14 mouse cellular contexts compared by ENCODE assay signal in the genomic region with DNA sequence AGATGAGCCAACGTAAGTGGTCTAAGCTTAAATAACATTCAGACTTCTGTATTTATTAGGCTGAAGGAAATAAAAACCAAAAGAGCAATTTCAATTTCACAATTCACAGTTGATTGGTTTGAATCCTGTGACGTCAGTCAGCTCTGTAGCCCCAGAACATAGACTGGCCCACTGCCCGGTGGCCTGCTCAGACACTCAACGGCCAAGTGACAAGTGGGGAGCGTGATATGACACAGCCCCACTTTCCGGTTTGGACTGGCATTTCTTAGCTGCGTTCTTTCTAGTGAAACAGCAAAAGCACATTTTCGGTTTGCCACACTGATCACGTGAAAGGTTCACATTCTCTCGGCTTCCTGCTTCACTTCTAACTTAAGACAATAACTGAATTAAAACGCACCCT. TPM values are rescaled to one million over a fixed set of nuclear protein-coding genes. Genes with fewer than 3 reads are reported as not detected.
DNase-seq lines count a peak whose midpoint lies in the region; ATAC-seq and TF ChIP-seq lines count a peak whose summit lies in the region.
"Had no signal": no experiment of that assay in that cellular context is flagged by ENCODE, and none has a peak within 500 bp of the region (broad histone marks: within the 10 kb centered on the region; RNA-seq: fewer than 3 reads in every experiment).

No protein-coding gene starts in this region.

- DNase-seq in adrenal gland, postnatal 14 days = peak; percentile 25
- DNase-seq in adrenal gland, postnatal 4 days (ENCODE audit: low spot score in 2 of 2) = no peak
- DNase-seq in liver, adult 2 months (ENCODE audit: extremely low read depth, low read depth, low spot score) = peak; percentile 4
- DNase-seq in liver = no peak
- peak; percentile 35 to 71 for DNase-seq in kidney, postnatal 25 days
- DNase-seq in natural killer cell, adult 2 months (ENCODE audit: low spot score in 2 of 2) = peak; percentile 2 to 9
- no peak for DNase-seq in embryo, embryonic 11 days
- DNase-seq: cerebellum, adult 9-10 months; gastrocnemius, postnatal 14 days had no signal

- no peak overlapping the region for H3K4me3 ChIP-seq in liver, adult 2 months (ENCODE audit: insufficient read depth, low read depth, low read length)
- no peak overlapping the region for H3K4me3 ChIP-seq in midbrain, embryonic 16.5 days (ENCODE audit: low read depth, low read length)
- H3K4me3 ChIP-seq: erythroblast, embryonic 14.5 days; left cerebral cortex, adult 2 months; liver, embryonic 15.5 days; myocyte had no signal

- no peaks in the 10 kb centered on the region; the same call in 1 of the 2 replicates for H3K36me3 ChIP-seq in liver, adult 2 months (ENCODE audit: control insufficient read depth, insufficient read depth, low read length)
- H3K36me3 ChIP-seq in midbrain, embryonic 16.5 days (ENCODE audit: control insufficient read depth, insufficient read depth, low read length) = 0 out of 2 replicates have a peak, but pooled peaks cover 2% of the 10 kb centered on the region
- H3K36me3 ChIP-seq: liver, embryonic 15.5 days had no signal

- no peak overlapping the region for H3K27ac ChIP-seq in liver, adult 2 months (replicated peaks; ENCODE audit: insufficient read depth, low read depth, low read length)
- H3K27ac ChIP-seq in midbrain, embryonic 16.5 days (ENCODE audit: low read length) = no peak overlapping the region
- H3K27ac ChIP-seq: left cerebral cortex, adult 2 months; liver, embryonic 15.5 days had no signal

- no peaks in the 10 kb centered on the region for H3K79me2 ChIP-seq in liver, adult 2 months (ENCODE audit: control insufficient read depth, insufficient read depth, low read length)

- TF ChIP-seq CTCF in liver, adult 2 months (IDR thresholded peaks at IDR 0.05; ENCODE audit: low read depth, low read length) = no peak

- H3K4me1 ChIP-seq in liver, adult 2 months (ENCODE audit: control insufficient read depth, insufficient read depth, low read length) = no peaks in the 10 kb centered on the region
- no peaks in the 10 kb centered on the region; the same call in 1 of the 2 replicates for H3K4me1 ChIP-seq in midbrain, embryonic 16.5 days (ENCODE audit: control insufficient read depth, insufficient read depth, low read length)
- H3K4me1 ChIP-seq: liver, embryonic 15.5 days had no signal

- TF ChIP-seq POLR2A in liver, adult 2 months (IDR thresholded peaks at IDR 0.05; ENCODE audit: extremely low read depth, insufficient read depth, low read length) = no peak

- no peak overlapping the region for H3K4me2 ChIP-seq in midbrain, embryonic 16.5 days (ENCODE audit: low read length)
- H3K4me2 ChIP-seq: liver, embryonic 15.5 days had no signal

- H3K9ac ChIP-seq in liver, adult 2 months (ENCODE audit: low read depth, low read length) = no peak overlapping the region
- H3K9ac ChIP-seq in midbrain, embryonic 16.5 days (ENCODE audit: low read depth, low read length) = no peak overlapping the region
- H3K9ac ChIP-seq: liver, embryonic 15.5 days had no signal

- ATAC-seq in midbrain, embryonic 16.5 days = no peak

- 87% methylated on average over 11 of the region's 11 CpGs for WGBS in liver, adult 2 months
- WGBS in midbrain, embryonic 16.5 days = 87% methylated on average over 11 of the region's 11 CpGs

- H3K9me3 ChIP-seq in midbrain, embryonic 16.5 days (replicated peaks; ENCODE audit: control insufficient read depth, low read length, poor library complexity, severe bottlenecking) = no peaks in the 10 kb centered on the region
- H3K9me3 ChIP-seq: liver, embryonic 15.5 days had no signal

- no peaks in the 10 kb centered on the region for H3K27me3 ChIP-seq in liver, adult 2 months (ENCODE audit: control insufficient read depth, insufficient read depth, low read length)
- no peaks in the 10 kb centered on the region for H3K27me3 ChIP-seq in midbrain, embryonic 16.5 days (ENCODE audit: control insufficient read depth, insufficient read depth, low read depth, low read length)
- H3K27me3 ChIP-seq: liver, embryonic 15.5 days had no signal

RNA-seq across cellular contexts. Expression of a gene that starts 30.9 kb away (rescaled TPM):
- total RNA-seq in adrenal gland, postnatal 14 days (2021) = 15.9 and 16.7 TPM in 2 replicates
- 10 to 100 TPM; 20.2 to 23.7 TPM for total RNA-seq in adrenal gland, postnatal 4 days (2021)
- total RNA-seq in liver, adult 2 months (2014; rRNA removed) = 1.2 and 1.7 TPM in 2 replicates
- polyA plus RNA-seq in liver, adult 2 months (2012; rRNA removed) = 2.6 and 2.8 TPM in 2 replicates
- polyA plus RNA-seq in midbrain, embryonic 16.5 days (2015; fragmentation: Nextera tagmentation; extraction: Ambion mirVana) = 6.3 and 6.5 TPM in 2 replicates

Comparison
In these comparisons a context has a peak if more than half of its experiments do, and no peak if none do; other contexts are left out.
1. DNase-seq: peak in adrenal gland, postnatal 14 days (single experiment), liver, adult 2 months (single experiment), kidney, postnatal 25 days (2 of 2) and natural killer cell, adult 2 months (2 of 2); none in adrenal gland, postnatal 4 days (0 of 2), liver (single experiment) and embryo, embryonic 11 days (single experiment).